Mouse (Mus musculus) lung, adult 2 months (tissue): ENCODE measurements around the gene Ypel3. TPM values are rescaled to one million over a fixed set of nuclear protein-coding genes. Genes with fewer than 3 reads are reported as not detected.
"Not testable (repeated sequence)": the region's sequence is repeated elsewhere in the genome, so short reads cannot be mapped to it uniquely, and the experiment has no call there.

Source experiments
- DNase-seq: peaks from one replicate; pipeline ENCODE4 v3.0.0; 2022
- H3K4me1 ChIP-seq: fragments of 200-500 bp; 2 replicates; pipeline ENCODE4 v1.6.1; 2011; ENCODE audit warnings: low read length; ENCODE audit not compliant: control insufficient read depth, insufficient read depth
- H3K4me3 ChIP-seq: fragments of 200-500 bp; replicated peaks from 2 replicates; pipeline ENCODE3; 2011; ENCODE audit warnings: low read depth, mild to moderate bottlenecking, control low read depth, low read length; ENCODE audit errors: extremely low read depth
- CTCF ChIP-seq: fragments of 200-500 bp; IDR thresholded peaks from 2 replicates; pipeline ENCODE4 v1.5.1; 2011; ENCODE audit warnings: mild to moderate bottlenecking, low read length, control low read depth; ENCODE audit not compliant: insufficient read depth
- POLR2A ChIP-seq: fragments of 200-500 bp; IDR thresholded peaks from 2 replicates; pipeline ENCODE4 v1.6.1; 2011; ENCODE audit warnings: low read depth, mild to moderate bottlenecking, control low read depth, low read length, borderline replicate concordance; ENCODE audit errors: extremely low read depth
- WGBS: fragments of 180-500 bp; shearing (Covaris S2); methylation state at CpG from one replicate; pipeline ENCODE4 v1.1.7; 2018; 5-methylcytosine and 5-hydroxymethylcytosine counted together
- polyA plus RNA-seq: library from polyadenylated mRNA; depleted of rRNA; stranded (reverse); fragments of >200 nt; gene quantifications from 2 replicates; pipeline ENCODE4 v1.2.3, GENCODE M21; 2012; rRNA removed

Ypel3 gene
- polyA plus RNA-seq, result 390 and 597 TPM in 2 replicates

GRCm38 (mm10) chr7:126776598-126777057 lies at the start of gene Ypel3:
Gene Ypel3, plus strand, starts transcription at chr7:126776955.
- peak within 1 kb of the TSS; percentile 92 for H3K4me3 ChIP-seq
- H3K4me1 ChIP-seq, result peaks cover 34% of the 10 kb centered on the region
- peak; percentile 91 for DNase-seq
- TF ChIP-seq CTCF, result no peak
- peak; percentile 60; the same call in 1 of the 2 replicates for TF ChIP-seq POLR2A
- WGBS, result under 1% methylated on average over 35 of the region's 37 CpGs

- H3K4me3 ChIP-seq, H3K4me1 ChIP-seq, DNase-seq: not testable (repeated sequence)
- 62% methylated on average over 4 of the region's 4 CpGs for WGBS
Measured at GRCm38 (mm10) chr7:126730256-126730789, 46.4 kb upstream of the Ypel3 start.

- DNase-seq, result no peak
- WGBS, result 64% methylated on average over 8 of the region's 8 CpGs
- Histone ChIP-seq H3K4me3 (no peak overlapping the region), H3K4me1 (no peaks in the 10 kb centered on the region)
- TF ChIP-seq POLR2A (no peak), CTCF (no peak)
Measured at GRCm38 (mm10) chr7:126736122-126736521, 40.6 kb upstream of the Ypel3 start.

GRCm38 (mm10) chr7:126739551-126739950 lies 37.2 kb upstream of the Ypel3 start:
- DNase-seq, result no peak
- 77% methylated on average over 17 of the region's 17 CpGs for WGBS
- TF ChIP-seq CTCF (no peak), POLR2A (no peak)
- Histone ChIP-seq H3K4me3 (no peak overlapping the region), H3K4me1 (no peaks in the 10 kb centered on the region)

DNA sequence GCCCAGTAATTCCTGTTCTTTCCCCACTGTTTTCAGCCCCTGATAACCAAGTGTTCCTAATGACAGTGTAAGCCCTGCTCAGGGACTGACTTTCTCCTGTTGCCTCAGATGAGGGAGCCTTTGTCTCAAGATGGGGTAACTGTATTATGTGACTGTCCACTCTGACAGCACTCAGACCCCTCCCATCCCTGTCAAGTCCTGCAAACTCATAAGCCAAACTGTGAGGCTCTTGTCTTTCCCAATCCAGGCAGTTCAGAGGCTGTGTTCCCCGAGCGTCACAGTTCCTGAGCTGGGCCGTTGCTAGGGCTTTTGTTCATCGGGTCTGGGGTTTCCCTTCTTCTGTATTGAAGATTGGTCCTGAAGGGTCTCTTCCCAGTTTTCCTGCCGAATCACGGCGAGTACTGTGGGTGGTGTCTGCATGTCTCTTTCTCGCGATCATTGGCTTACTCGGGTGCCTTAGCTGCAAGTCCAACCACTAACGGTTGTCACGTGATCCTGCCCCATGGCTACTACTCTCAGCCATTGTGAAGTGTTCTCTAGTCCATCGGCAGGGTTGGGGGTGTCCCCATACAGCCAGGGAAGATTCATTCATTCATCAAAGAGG lies 36.5 kb upstream of the Ypel3 start:
- Histone ChIP-seq H3K4me1 (no peaks in the 10 kb centered on the region), H3K4me3 (no peak overlapping the region)
- no peak for TF ChIP-seq POLR2A
- no peak for TF ChIP-seq CTCF
- DNase-seq, result no peak
- 74% methylated on average over 13 of the region's 13 CpGs for WGBS

DNA sequence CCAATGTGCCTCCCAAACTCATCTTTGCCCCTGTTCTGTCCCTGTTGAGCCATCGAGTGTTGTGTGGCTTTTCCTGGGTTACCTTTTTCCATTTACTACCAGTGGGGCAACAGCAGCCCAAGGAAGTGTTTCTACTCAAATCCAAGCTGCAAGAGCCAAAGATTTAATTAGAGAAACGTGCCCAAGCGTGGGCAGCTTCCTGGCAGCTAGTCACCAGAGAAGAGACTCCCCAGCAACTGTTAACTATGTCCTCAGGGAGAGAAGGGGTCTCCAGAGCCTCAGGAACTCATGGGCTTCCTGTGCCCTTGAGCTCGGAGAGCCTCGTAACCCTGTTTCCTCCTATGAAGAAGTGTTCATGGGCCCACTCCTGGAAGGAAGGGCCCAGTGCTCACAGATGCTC lies 35.8 kb upstream of the Ypel3 start:
- no peak for TF ChIP-seq POLR2A
- no peak for TF ChIP-seq CTCF
- peaks cover under 1% of the 10 kb centered on the region; the same call in 1 of the 2 replicates for H3K4me1 ChIP-seq
- no peak for DNase-seq
- 62% methylated on average over 5 of the region's 5 CpGs for WGBS
- no peak overlapping the region for H3K4me3 ChIP-seq

GRCm38 (mm10) chr7:126741452-126741851 lies 35.3 kb upstream of the Ypel3 start:
- DNase-seq, result no peak
- TF ChIP-seq POLR2A (no peak), CTCF (no peak)
- H3K4me3 ChIP-seq, result no peak overlapping the region
- 72% methylated on average over 5 of the region's 5 CpGs for WGBS
- peaks cover 2% of the 10 kb centered on the region; the same call in 1 of the 2 replicates for H3K4me1 ChIP-seq

GRCm38 (mm10) chr7:126741964-126742482 lies 34.7 kb upstream of the Ypel3 start:
- no peak for DNase-seq
- 86% methylated on average over 13 of the region's 13 CpGs for WGBS
- H3K4me1 ChIP-seq, result peaks cover 4% of the 10 kb centered on the region; the same call in 1 of the 2 replicates
- no peak for TF ChIP-seq POLR2A
- no peak for TF ChIP-seq CTCF
- no peak overlapping the region for H3K4me3 ChIP-seq

- TF ChIP-seq CTCF (no peak), POLR2A (peak; percentile 16; the same call in 1 of the 2 replicates)
- Histone ChIP-seq H3K4me3 (no peak overlapping the region), H3K4me1 (peaks cover 6% of the 10 kb centered on the region)
- no peak for DNase-seq
- WGBS, result 75% methylated on average over 12 of the region's 12 CpGs
Measured at GRCm38 (mm10) chr7:126746066-126746465, 30.7 kb upstream of the Ypel3 start.

DNA sequence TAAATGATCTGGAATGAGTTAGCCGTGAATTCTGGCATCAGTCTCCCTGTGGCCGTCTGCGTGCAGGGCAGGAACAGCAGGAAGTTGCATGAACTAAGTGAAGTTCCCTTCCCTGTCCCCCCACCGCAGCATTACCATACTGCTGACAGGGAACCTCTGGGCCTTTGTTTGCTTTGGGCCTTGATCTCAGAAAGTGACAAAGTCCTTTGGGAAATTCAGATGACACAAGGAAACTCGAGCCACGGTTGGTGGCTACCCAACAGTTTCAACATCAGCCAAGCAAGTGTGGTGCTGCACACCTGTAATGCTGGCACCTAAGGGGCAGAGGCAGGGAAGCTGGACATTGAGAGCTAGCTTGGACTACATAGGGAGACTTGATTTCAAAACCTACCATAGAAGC lies 30.0 kb upstream of the Ypel3 start:
- Histone ChIP-seq H3K4me1 (peaks cover 6% of the 10 kb centered on the region), H3K4me3 (no peak overlapping the region)
- 13% methylated on average over 6 of the region's 6 CpGs for WGBS
- DNase-seq, result no peak
- TF ChIP-seq POLR2A, result peak; percentile 11; the same call in 1 of the 2 replicates
- TF ChIP-seq CTCF, result no peak
